Mouse (Mus musculus) liver, adult 2 months (tissue): Measurements from ENCODE around the gene Gigyf2. TPM values are rescaled to one million over a fixed set of nuclear protein-coding genes. Genes with fewer than 3 reads are reported as not detected.

ENCODE experiments used
- DNase-seq: peaks from one replicate; pipeline ENCODE4 v3.0.0-alpha.2; 2011; ENCODE audit warnings: low read depth, low spot score; ENCODE audit errors: extremely low read depth
- H3K27ac ChIP-seq: fragments of 200-500 bp; replicated peaks from 2 replicates; pipeline ENCODE4 v1.5.1; 2012; ENCODE audit warnings: low read depth, mild to moderate bottlenecking, control low read depth, inconsistent platforms, low read length; ENCODE audit not compliant: insufficient read depth
- H3K27me3 ChIP-seq: fragments of 200-500 bp; 2 replicates; pipeline ENCODE4 v1.6.1; 2012; ENCODE audit warnings: mild to moderate bottlenecking, moderate library complexity, low read length, inconsistent platforms; ENCODE audit not compliant: control insufficient read depth, insufficient read depth
- H3K36me3 ChIP-seq: fragments of 200-500 bp; 2 replicates; pipeline ENCODE4 v1.6.1; 2012; ENCODE audit warnings: low read length, inconsistent platforms; ENCODE audit not compliant: control insufficient read depth, insufficient read depth
- H3K4me1 ChIP-seq: fragments of 200-500 bp; 2 replicates; pipeline ENCODE4 v1.6.1; 2011; ENCODE audit warnings: low read length; ENCODE audit not compliant: control insufficient read depth, insufficient read depth
- H3K4me3 ChIP-seq: fragments of 200-500 bp; 2 replicates; pipeline ENCODE4 v1.5.1; 2011; ENCODE audit warnings: low read depth, mild to moderate bottlenecking, control low read depth, low read length, moderate library complexity; ENCODE audit not compliant: insufficient read depth
- H3K79me2 ChIP-seq: fragments of 200-500 bp; 2 replicates; pipeline ENCODE4 v1.6.1; 2012; ENCODE audit warnings: inconsistent platforms, mild to moderate bottlenecking, low read length, moderate library complexity; ENCODE audit not compliant: control insufficient read depth, insufficient read depth
- H3K9ac ChIP-seq: fragments of 200-500 bp; 2 replicates; pipeline ENCODE4 v1.6.1; 2012; ENCODE audit warnings: low read depth, mild to moderate bottlenecking, control low read depth, inconsistent platforms, low read length
- CTCF ChIP-seq: fragments of 200-500 bp; IDR thresholded peaks from 2 replicates; pipeline ENCODE4 v1.5.1; 2011; ENCODE audit warnings: low read depth, low read length, control low read depth
- POLR2A ChIP-seq: fragments of 200-500 bp; IDR thresholded peaks from 2 replicates; pipeline ENCODE4 v1.6.1; 2011; ENCODE audit warnings: low read length, control low read depth; ENCODE audit not compliant: insufficient read depth; ENCODE audit errors: extremely low read depth
- WGBS: fragments of 180-500 bp; shearing (Covaris S2); methylation state at CpG from one replicate; pipeline ENCODE4 v1.1.7; 2018; 5-methylcytosine and 5-hydroxymethylcytosine counted together
- polyA plus RNA-seq: library from polyadenylated mRNA; depleted of rRNA; stranded (reverse); fragments of >200 nt; gene quantifications from 2 replicates; pipeline ENCODE4 v1.2.3, GENCODE M21; 2012
- total RNA-seq: library from RNA; depleted of rRNA; stranded (reverse); fragments of >200 nt; gene quantifications from 2 replicates; pipeline ENCODE4 v1.2.3, GENCODE M21; 2014

The Gigyf2 gene
- total and polyA plus RNA-seq, 2 experiments, result 21.1 to 39.2 TPM

GRCm38 (mm10) chr1:87396923-87397586 lies 70.3 kb downstream of the Gigyf2 start:
- Histone ChIP-seq H3K4me3 (no peak overlapping the region), H3K4me1 (no peaks in the 10 kb centered on the region), H3K27ac (no peak overlapping the region), H3K36me3 (peaks cover 15% of the 10 kb centered on the region), H3K79me2 (no peaks in the 10 kb centered on the region; the same call in 1 of the 2 replicates), H3K27me3 (no peaks in the 10 kb centered on the region), H3K9ac (no peak overlapping the region)
- DNase-seq, result no peak
- TF ChIP-seq CTCF, result no peak
- no peak for TF ChIP-seq POLR2A
- 83% methylated on average over 7 of the region's 7 CpGs for WGBS

GRCm38 (mm10) chr1:87404710-87405109 lies 77.9 kb downstream of the Gigyf2 start:
- no peaks in the 10 kb centered on the region; the same call in 1 of the 2 replicates for H3K79me2 ChIP-seq
- TF ChIP-seq CTCF, result no peak
- no peak for TF ChIP-seq POLR2A
- DNase-seq, result no peak
- H3K4me3 ChIP-seq, result no peak overlapping the region
- H3K4me1 ChIP-seq, result no peaks in the 10 kb centered on the region
- no peak overlapping the region for H3K27ac ChIP-seq
- 98% methylated on average over 1 of the region's 1 CpGs for WGBS
- H3K27me3 ChIP-seq, result no peaks in the 10 kb centered on the region
- peaks cover 46% of the 10 kb centered on the region for H3K36me3 ChIP-seq
- H3K9ac ChIP-seq, result no peak overlapping the region

GRCm38 (mm10) chr1:87406012-87406411 lies 79.2 kb downstream of the Gigyf2 start:
- Histone ChIP-seq H3K4me3 (no peak overlapping the region), H3K79me2 (no peaks in the 10 kb centered on the region; the same call in 1 of the 2 replicates), H3K9ac (no peak overlapping the region), H3K4me1 (no peaks in the 10 kb centered on the region), H3K27ac (no peak overlapping the region), H3K27me3 (no peaks in the 10 kb centered on the region), H3K36me3 (peaks cover 55% of the 10 kb centered on the region)
- TF ChIP-seq CTCF, result no peak
- no peak for TF ChIP-seq POLR2A
- DNase-seq, result no peak

GRCm38 (mm10) chr1:87409380-87409779 lies 82.6 kb downstream of the Gigyf2 start:
- no peak overlapping the region for H3K9ac ChIP-seq
- no peak overlapping the region for H3K4me3 ChIP-seq
- H3K36me3 ChIP-seq, result peaks cover 71% of the 10 kb centered on the region
- H3K79me2 ChIP-seq, result no peaks in the 10 kb centered on the region; the same call in 1 of the 2 replicates
- no peaks in the 10 kb centered on the region for H3K27me3 ChIP-seq
- H3K4me1 ChIP-seq, result no peaks in the 10 kb centered on the region
- no peak overlapping the region for H3K27ac ChIP-seq
- no peak for DNase-seq
- WGBS, result 83% methylated on average over 4 of the region's 4 CpGs
- TF ChIP-seq CTCF (no peak), POLR2A (no peak)

GRCm38 (mm10) chr1:87418733-87419132 lies 91.9 kb downstream of the Gigyf2 start:
- DNase-seq, result peak; percentile 68
- 79% methylated on average over 4 of the region's 4 CpGs for WGBS
- Histone ChIP-seq H3K27ac (no peak overlapping the region), H3K4me3 (no peak overlapping the region), H3K27me3 (no peaks in the 10 kb centered on the region), H3K4me1 (no peaks in the 10 kb centered on the region), H3K79me2 (no peaks in the 10 kb centered on the region; the same call in 1 of the 2 replicates), H3K36me3 (peaks cover 57% of the 10 kb centered on the region), H3K9ac (no peak overlapping the region)
- TF ChIP-seq CTCF, result no peak
- no peak for TF ChIP-seq POLR2A

DNA sequence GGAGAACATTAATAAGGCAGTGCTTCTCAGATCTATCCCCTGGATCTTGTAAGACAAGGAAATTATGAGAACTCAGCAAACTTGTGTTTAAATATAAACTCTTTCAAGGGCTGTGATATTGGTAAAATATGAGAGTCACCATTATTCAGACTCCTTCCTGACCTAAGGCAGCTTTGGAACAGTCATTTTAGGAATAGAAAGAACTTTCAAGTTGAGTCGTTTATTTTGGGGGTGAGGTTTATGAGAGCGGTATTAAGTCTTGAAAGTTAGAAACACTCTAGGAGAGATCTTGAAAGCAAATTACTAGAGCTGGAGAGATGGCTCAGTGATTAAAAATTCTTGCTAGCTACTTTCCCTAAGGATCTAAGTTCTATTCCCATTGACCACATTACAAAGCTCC lies 108.3 kb downstream of the Gigyf2 start:
- Histone ChIP-seq H3K27ac (no peak overlapping the region), H3K27me3 (no peaks in the 10 kb centered on the region), H3K4me1 (no peaks in the 10 kb centered on the region), H3K36me3 (peaks cover 71% of the 10 kb centered on the region), H3K9ac (no peak overlapping the region), H3K4me3 (no peak overlapping the region), H3K79me2 (no peaks in the 10 kb centered on the region)
- TF ChIP-seq POLR2A (no peak), CTCF (no peak)
- no peak for DNase-seq
- 95% methylated on average over 2 of the region's 2 CpGs for WGBS
